Mouse (Mus musculus): ENCODE measurements around the gene Igf2bp1.

DNA sequence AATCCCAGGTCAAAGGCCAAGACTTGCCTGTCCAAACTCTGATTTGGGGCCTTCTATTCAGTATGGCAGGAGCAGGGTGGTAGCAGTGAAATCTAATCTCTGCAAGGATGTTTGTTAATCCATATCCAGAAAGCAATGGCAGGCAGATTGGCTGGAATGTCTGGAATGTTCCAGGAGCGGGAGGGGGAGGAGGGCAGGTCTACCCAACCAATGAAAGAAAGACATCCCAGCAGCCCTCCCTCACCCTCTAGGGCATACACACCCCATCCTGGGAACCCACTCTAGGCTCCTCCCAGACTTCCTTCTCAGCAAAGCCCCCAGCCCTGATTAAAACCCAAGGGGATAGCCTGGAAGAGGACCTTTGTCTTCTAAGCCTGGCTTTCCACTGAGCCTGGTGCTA lies 23.3 kb downstream of the Igf2bp1 start:
- TF ChIP-seq CTCF (IDR thresholded peaks at IDR 0.05; ENCODE audit: borderline replicate concordance, extremely low read depth, insufficient read depth, insufficient read length), result no peak
- no peak for TF ChIP-seq POLR2A (IDR thresholded peaks at IDR 0.05; ENCODE audit: borderline replicate concordance, extremely low read depth, insufficient read depth, insufficient read length, poor library complexity, severe bottlenecking)

Data from brain, embryonic 14.5 days (tissue).